Mouse (Mus musculus): ENCODE results near the gene Mynn.

The Mynn gene

GRCm38 (mm10) chr3:30646761-30647160 is 44.9 kb downstream of the Mynn start:
- DNase-seq, result no peak

- peak in 1 of 2 experiments; percentile 15 for DNase-seq
Observed at GRCm38 (mm10) chr3:30647440-30648090, 45.7 kb downstream of the Mynn start, which contains the start of gene Lrrc34. TSS of gene Lrrc34 (minus strand) at chr3:30647869.

- no peak for DNase-seq
Observed at GRCm38 (mm10) chr3:30648466-30648865, 46.6 kb downstream of the Mynn start.

GRCm38 (mm10) chr3:30650062-30650841 is 48.4 kb downstream of the Mynn start:
- peak; percentile 26 to 39 for DNase-seq

GRCm38 (mm10) chr3:30655937-30656336 is 54.1 kb downstream of the Mynn start:
- no peak for DNase-seq

- DNase-seq, result no peak
Observed at GRCm38 (mm10) chr3:30658486-30658885, 56.6 kb downstream of the Mynn start.

Measured in cerebellum, postnatal 25 days (tissue).